Mouse (Mus musculus) kidney, adult 2 months (tissue): ENCODE results near the gene Ptch1. TPM values are rescaled to one million over a fixed set of nuclear protein-coding genes. Genes with fewer than 3 reads are reported as not detected.

Experiments
- DNase-seq: peaks from one replicate; pipeline ENCODE4 v3.0.0; 2021
- H3K27ac ChIP-seq: fragments of 200-500 bp; 2 replicates; pipeline ENCODE4 v1.5.1; 2012; ENCODE audit warnings: low read depth, low read length, control low read depth, inconsistent platforms; ENCODE audit not compliant: insufficient read depth
- H3K27me3 ChIP-seq: fragments of 200-500 bp; replicated peaks from 2 replicates; pipeline ENCODE4 v1.6.1; 2012; ENCODE audit warnings: mild to moderate bottlenecking, moderate library complexity, low read length, inconsistent platforms; ENCODE audit not compliant: control insufficient read depth, insufficient read depth
- H3K36me3 ChIP-seq: fragments of 200-500 bp; 2 replicates; pipeline ENCODE4 v1.6.1; 2012; ENCODE audit warnings: mild to moderate bottlenecking, moderate library complexity, low read length, inconsistent platforms; ENCODE audit not compliant: control insufficient read depth, insufficient read depth
- H3K4me1 ChIP-seq: fragments of 200-500 bp; 2 replicates; pipeline ENCODE4 v1.6.1; 2011; ENCODE audit warnings: low read length; ENCODE audit not compliant: control insufficient read depth, insufficient read depth
- H3K4me3 ChIP-seq: fragments of 200-500 bp; 2 replicates; pipeline ENCODE4 v1.5.1; 2011; ENCODE audit warnings: mild to moderate bottlenecking, low read depth, low read length, control low read depth; ENCODE audit not compliant: insufficient read depth
- CTCF ChIP-seq: fragments of 200-500 bp; conservative IDR thresholded peaks from 2 replicates; pipeline ENCODE4 v1.5.1; 2011; ENCODE audit warnings: low read depth, mild to moderate bottlenecking, control low read depth, low read length, moderate library complexity, mixed read lengths; ENCODE audit not compliant: insufficient read depth, insufficient read length
- POLR2A ChIP-seq: fragments of 200-500 bp; IDR thresholded peaks from one replicate; pipeline ENCODE4 v1.6.1; 2011; ENCODE audit warnings: low read depth, low read length, control low read depth
- WGBS: fragments of 180-500 bp; shearing (Covaris S2); methylation state at CpG from one replicate; pipeline ENCODE4 v1.1.7; 2018; 5-methylcytosine and 5-hydroxymethylcytosine counted together
- polyA plus RNA-seq: library from polyadenylated mRNA; depleted of rRNA; stranded (reverse); fragments of >200 nt; gene quantifications from 2 replicates; pipeline ENCODE4 v1.2.3, GENCODE M21; 2012

The Ptch1 gene
- polyA plus RNA-seq, 1 experiment: 17.5 TPM

DNA sequence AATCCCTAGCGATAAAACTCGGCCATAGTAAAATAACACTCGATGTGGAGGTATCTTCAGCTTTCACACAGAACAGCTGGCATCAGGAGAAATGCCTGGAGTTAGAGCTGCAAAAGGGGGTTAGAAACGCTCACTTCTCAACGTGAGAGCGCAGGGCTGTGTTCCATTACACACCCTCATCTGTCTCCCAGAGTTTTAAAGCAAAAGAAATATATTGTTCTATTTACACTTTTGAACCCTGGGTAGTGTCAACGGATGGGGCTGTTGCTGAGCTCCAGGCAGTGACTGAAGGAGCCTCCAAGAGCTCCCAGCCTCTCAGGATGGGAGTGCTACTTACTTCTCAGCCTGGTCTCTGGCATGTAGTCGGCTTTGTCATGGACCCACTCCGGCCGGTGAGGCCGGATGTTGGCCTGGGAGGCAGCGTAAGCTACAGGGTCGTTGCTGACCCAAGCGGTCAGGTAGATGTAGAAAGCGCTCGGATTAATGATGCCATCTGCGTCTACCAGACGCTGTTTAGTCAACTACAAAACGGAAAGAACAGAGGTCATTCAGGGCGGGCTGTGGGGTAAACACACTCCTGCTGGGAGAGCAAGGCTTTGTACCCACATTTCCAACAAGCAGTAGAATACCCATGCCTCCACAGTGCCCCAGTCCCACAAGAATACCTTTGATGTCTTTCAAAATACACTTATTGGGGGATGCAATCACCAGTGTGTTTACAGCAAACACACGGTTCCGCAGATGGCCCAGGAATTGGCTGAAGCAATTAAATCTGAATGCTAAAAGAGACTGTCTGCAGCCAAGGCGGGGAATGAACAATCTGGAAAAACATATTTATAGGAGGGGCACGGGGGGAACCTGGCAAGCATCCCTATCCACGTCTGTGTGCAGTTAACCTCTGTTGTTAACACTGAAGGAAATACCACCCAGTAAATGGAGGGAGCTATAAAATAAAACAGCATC, 48.5 kb downstream of the Ptch1 start:
- H3K36me3 ChIP-seq: peaks cover 5% of the 10 kb centered on the region
- 67% methylated on average over 25 of the region's 25 CpGs for WGBS
- TF ChIP-seq CTCF (no peak), POLR2A (no peak)
- no peak overlapping the region for H3K4me3 ChIP-seq
- no peaks in the 10 kb centered on the region for H3K4me1 ChIP-seq
- no peaks in the 10 kb centered on the region for H3K27me3 ChIP-seq
- DNase-seq: no peak
- no peak overlapping the region for H3K27ac ChIP-seq

DNA sequence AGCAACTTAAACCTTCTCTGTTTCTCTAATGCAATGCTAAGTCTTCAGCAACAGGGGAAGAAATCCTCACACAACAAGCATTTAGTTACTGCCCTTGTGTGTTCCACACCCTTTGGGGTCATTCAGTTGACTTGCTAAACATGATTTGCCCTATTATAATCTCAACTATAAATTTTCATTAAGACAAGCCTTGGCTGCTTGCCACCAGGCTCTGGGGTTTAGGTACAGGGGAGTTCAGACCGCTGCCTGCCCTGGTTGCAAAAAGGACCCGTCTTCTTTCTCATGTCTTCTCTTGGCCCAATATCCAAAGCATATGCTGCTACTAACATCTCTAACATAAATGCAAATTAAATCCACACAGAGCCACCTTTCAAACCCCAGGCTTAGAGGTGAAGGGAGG, 49.3 kb downstream of the Ptch1 start:
- Histone ChIP-seq H3K4me1 (no peaks in the 10 kb centered on the region), H3K27me3 (no peaks in the 10 kb centered on the region)
- WGBS: 46% methylated on average over 2 of the region's 2 CpGs

GRCm38 (mm10) chr13:63522832-63523231, 50.6 kb downstream of the Ptch1 start:
- no peaks in the 10 kb centered on the region for H3K4me1 ChIP-seq
- WGBS: 80% methylated on average over 10 of the region's 10 CpGs
- no peak overlapping the region for H3K27ac ChIP-seq

More for the DNA sequence above, 49.3 kb downstream of the Ptch1 start:
- TF ChIP-seq CTCF (no peak), POLR2A (no peak)
- Histone ChIP-seq H3K27ac (no peak overlapping the region), H3K4me3 (no peak overlapping the region), H3K36me3 (peaks cover 5% of the 10 kb centered on the region)
- DNase-seq: no peak

DNA sequence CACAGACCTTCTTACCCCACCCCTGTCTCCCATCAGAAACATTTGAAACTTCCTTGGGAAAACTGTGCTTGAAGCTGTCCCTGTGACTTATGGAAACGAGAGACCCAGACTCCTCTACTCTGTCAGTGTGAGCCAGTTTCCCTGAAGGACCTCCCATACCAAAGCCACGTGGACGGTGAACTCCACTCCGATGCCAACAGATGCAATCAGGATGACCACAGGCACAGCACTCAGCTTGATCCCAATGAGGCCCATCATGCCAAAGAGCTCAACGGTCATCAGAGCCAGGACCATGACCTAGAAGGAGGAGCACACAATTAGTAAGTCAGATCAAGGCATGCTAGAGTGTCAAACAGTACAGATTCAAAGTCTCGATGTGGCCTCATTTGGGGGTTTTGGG, 53.3 kb downstream of the Ptch1 start:
- WGBS: 79% methylated on average over 6 of the region's 6 CpGs
- TF ChIP-seq POLR2A (no peak), CTCF (no peak)
- no peak for DNase-seq
- H3K4me1 ChIP-seq: no peaks in the 10 kb centered on the region
- peaks cover 10% of the 10 kb centered on the region for H3K36me3 ChIP-seq
- no peaks in the 10 kb centered on the region for H3K27me3 ChIP-seq
- no peak overlapping the region for H3K27ac ChIP-seq
- H3K4me3 ChIP-seq: no peak overlapping the region

More at GRCm38 (mm10) chr13:63522832-63523231, 50.6 kb downstream of the Ptch1 start:
- Histone ChIP-seq H3K4me3 (no peak overlapping the region), H3K36me3 (peaks cover 5% of the 10 kb centered on the region), H3K27me3 (no peaks in the 10 kb centered on the region)
- TF ChIP-seq CTCF (no peak), POLR2A (no peak)
- DNase-seq: no peak

DNA sequence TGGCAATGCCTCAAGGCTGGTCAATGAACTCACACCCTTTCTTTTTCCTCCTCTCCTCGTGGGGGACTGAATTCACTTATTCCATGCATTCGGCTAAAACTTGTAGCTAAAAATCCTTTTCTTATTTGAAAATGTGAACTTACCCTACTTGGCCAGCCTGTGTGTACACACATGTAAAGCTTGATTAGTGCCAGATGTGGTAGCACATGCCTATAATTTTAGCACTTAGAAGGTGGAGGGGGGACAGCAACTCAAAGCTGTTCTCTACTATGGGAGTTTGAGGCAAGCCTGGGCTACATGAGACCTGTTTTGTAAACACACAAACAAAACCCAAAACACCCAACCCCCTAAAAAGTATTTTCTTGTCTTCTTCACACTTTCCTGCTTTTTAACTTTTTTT, 56.9 kb downstream of the Ptch1 start:
- TF ChIP-seq POLR2A (no peak), CTCF (no peak)
- Histone ChIP-seq H3K27me3 (no peaks in the 10 kb centered on the region), H3K4me3 (no peak overlapping the region), H3K27ac (no peak overlapping the region), H3K36me3 (peaks cover 7% of the 10 kb centered on the region), H3K4me1 (no peaks in the 10 kb centered on the region)
- no peak for DNase-seq
- 77% methylated on average over 2 of the region's 2 CpGs for WGBS

DNA sequence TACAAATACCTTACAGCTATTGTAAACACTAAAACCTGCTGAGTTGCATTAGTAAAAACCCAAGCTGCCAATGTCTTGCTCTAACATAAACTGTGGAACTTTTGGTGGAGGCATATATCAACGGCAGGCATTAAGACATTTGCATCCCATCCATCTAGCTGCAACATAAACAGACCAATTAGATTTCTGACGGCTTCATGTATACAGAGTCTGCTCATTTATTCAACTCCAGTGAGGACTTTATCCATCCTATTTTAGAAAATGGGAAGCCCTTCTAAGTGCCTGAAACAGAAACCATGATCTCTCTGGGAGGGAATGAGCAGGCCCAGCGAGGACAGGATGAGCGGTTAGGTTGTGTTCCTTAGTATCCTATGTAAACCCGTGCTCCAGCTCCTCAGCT, 57.9 kb downstream of the Ptch1 start:
- no peaks in the 10 kb centered on the region for H3K27me3 ChIP-seq
- WGBS: 80% methylated on average over 5 of the region's 5 CpGs
- no peak for TF ChIP-seq POLR2A
- no peak for TF ChIP-seq CTCF
- no peak for DNase-seq
- H3K4me1 ChIP-seq: no peaks in the 10 kb centered on the region
- H3K4me3 ChIP-seq: no peak overlapping the region
- peaks cover 8% of the 10 kb centered on the region for H3K36me3 ChIP-seq
- H3K27ac ChIP-seq: no peak overlapping the region

GRCm38 (mm10) chr13:63514931-63515360, 58.5 kb downstream of the Ptch1 start:
- Histone ChIP-seq H3K36me3 (peaks cover 8% of the 10 kb centered on the region), H3K27me3 (no peaks in the 10 kb centered on the region), H3K4me1 (no peaks in the 10 kb centered on the region), H3K27ac (no peak overlapping the region), H3K4me3 (no peak overlapping the region)
- 66% methylated on average over 8 of the region's 8 CpGs for WGBS
- TF ChIP-seq POLR2A (no peak), CTCF (no peak)
- no peak for DNase-seq
